Mouse (Mus musculus) granulocyte monocyte progenitor cell, adult 5-6 weeks (primary cell): ENCODE data around the gene Capza2. TPM values are rescaled to one million over a fixed set of nuclear protein-coding genes. Genes with fewer than 3 reads are reported as not detected.

Source experiments
- ATAC-seq: replicated peaks from 2 replicates; pipeline ENCODE4 v1.8.0; 2016; ENCODE audit warnings: mild to moderate bottlenecking, moderate TSS enrichment, inconsistent platforms; ENCODE audit not compliant: poor library complexity, severe bottlenecking
- total RNA-seq, 2 experiments: library from RNA; stranded (forward) in 1 of 2; stranded (reverse) in 1 of 2; fragments of 200-712, 200-1000 nt in 1 of 2; fragments of >200 nt in 1 of 2; fragmentation: Nextera tagmentation in 1 of 2; gene quantifications; 2 replicates each; pipeline ENCODE4 v1.2.3; 2014 to 2017

The Capza2 gene
- total RNA-seq, 2 experiments from 2014 or later, result 193 to 372 TPM

- peak; percentile 14 for ATAC-seq
These were observed 1.5 kb downstream of the Capza2 start for GRCm38 (mm10) chr6:17637205-17638203.

GRCm38 (mm10) chr6:17640031-17640430 lies 4.0 kb downstream of the Capza2 start:
- no peak for ATAC-seq

- peak; percentile 78 for ATAC-seq
These were observed 6.7 kb downstream of the Capza2 start for GRCm38 (mm10) chr6:17642739-17643138.

GRCm38 (mm10) chr6:17646107-17646506 lies 10.1 kb downstream of the Capza2 start:
- ATAC-seq, result peak; percentile 47

GRCm38 (mm10) chr6:17652132-17652531 lies 16.1 kb downstream of the Capza2 start:
- ATAC-seq, result peak; percentile 82

GRCm38 (mm10) chr6:17655080-17655479 lies 19.0 kb downstream of the Capza2 start:
- ATAC-seq, result peak; percentile 84

- ATAC-seq, result no peak
These were observed 21.3 kb downstream of the Capza2 start for GRCm38 (mm10) chr6:17657308-17657707.

- peak; percentile 68 for ATAC-seq
These were observed 29.3 kb downstream of the Capza2 start for GRCm38 (mm10) chr6:17665348-17665747.

- no peak for ATAC-seq
These were observed 30.0 kb downstream of the Capza2 start for GRCm38 (mm10) chr6:17666024-17666423.

GRCm38 (mm10) chr6:17667813-17668212 lies 31.8 kb downstream of the Capza2 start:
- ATAC-seq, result peak; percentile 38

GRCm38 (mm10) chr6:17668334-17668733 lies 32.3 kb downstream of the Capza2 start:
- no peak for ATAC-seq

- ATAC-seq, result no peak
These were observed 33.8 kb downstream of the Capza2 start for GRCm38 (mm10) chr6:17669826-17670225.

GRCm38 (mm10) chr6:17675019-17675756 lies 39.2 kb downstream of the Capza2 start:
- ATAC-seq, result peak; percentile 86

- no peak for ATAC-seq
These were observed 41.0 kb downstream of the Capza2 start for GRCm38 (mm10) chr6:17677008-17677407.

- no peak for ATAC-seq
These were observed 44.4 kb downstream of the Capza2 start for GRCm38 (mm10) chr6:17680266-17680925.

- ATAC-seq, result no peak; the same call in 1 of the 2 replicates
These were observed 45.8 kb downstream of the Capza2 start for GRCm38 (mm10) chr6:17681810-17682209.

- ATAC-seq, result peak; percentile 83
These were observed 52.6 kb downstream of the Capza2 start for GRCm38 (mm10) chr6:17688676-17689075.

- no peak for ATAC-seq
These were observed 56.6 kb downstream of the Capza2 start, which contains the start of gene St7 for GRCm38 (mm10) chr6:17692647-17693046. TSS of gene St7 (plus strand) at chr6:17692933.

GRCm38 (mm10) chr6:17693726-17694549 lies 57.9 kb downstream of the Capza2 start:
- ATAC-seq, result peak; percentile 57

GRCm38 (mm10) chr6:17694550-17694951 lies 58.5 kb downstream of the Capza2 start:
- ATAC-seq, result peak; percentile 82
